In the genomic region with DNA sequence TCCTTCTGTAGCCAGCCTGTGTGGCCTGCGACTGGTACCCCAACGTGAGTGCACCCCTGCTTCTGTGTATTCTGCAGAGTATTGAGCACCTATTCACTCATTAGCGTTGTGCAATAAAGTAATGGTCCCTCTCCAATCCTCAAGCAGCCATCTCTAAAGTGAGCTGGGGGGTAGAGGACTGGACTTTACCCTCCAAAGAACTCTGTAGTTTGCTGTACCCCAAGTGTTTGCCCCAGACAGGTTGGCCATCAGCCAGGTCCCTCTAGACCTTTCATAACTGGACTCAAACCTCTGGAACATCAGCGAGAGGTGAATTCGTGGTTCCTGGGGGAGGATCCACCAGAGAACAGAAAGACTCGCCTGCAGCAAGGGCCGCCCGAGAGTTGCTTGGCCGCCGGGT, we compare ENCODE assay signal across 21 mouse cellular contexts. TPM values are rescaled to one million over a fixed set of nuclear protein-coding genes. Genes with fewer than 3 reads are reported as not detected.
"Had no signal": no experiment of that assay in that cellular context is flagged by ENCODE, and none has a peak within 500 bp of the region (broad histone marks: within the 10 kb centered on the region; RNA-seq: fewer than 3 reads in every experiment).

No protein-coding gene starts in this region.

- H3K4me1 ChIP-seq: hindbrain, embryonic 15.5 days; midbrain, embryonic 12.5 days; midbrain, embryonic 15.5 days; neural tube, embryonic 12.5 days; neural tube, embryonic 15.5 days had no signal

- ATAC-seq: intestine, postnatal 0 days; lung, postnatal 0 days; midbrain, embryonic 15.5 days had no signal

- H3K4me2 ChIP-seq: hindbrain, embryonic 15.5 days; lung, embryonic 14.5 days; midbrain, embryonic 12.5 days; midbrain, embryonic 15.5 days; neural tube, embryonic 12.5 days; neural tube, embryonic 15.5 days had no signal

- H3K9ac ChIP-seq: hindbrain, embryonic 15.5 days; liver, embryonic 14.5 days; lung, embryonic 14.5 days; midbrain, embryonic 12.5 days; midbrain, embryonic 15.5 days; neural tube, embryonic 12.5 days; neural tube, embryonic 15.5 days had no signal

- H3K27me3 ChIP-seq: hindbrain, embryonic 15.5 days; midbrain, embryonic 12.5 days; midbrain, embryonic 15.5 days; neural tube, embryonic 12.5 days; neural tube, embryonic 15.5 days had no signal

- H3K9me3 ChIP-seq: hindbrain, embryonic 15.5 days; midbrain, embryonic 12.5 days; midbrain, embryonic 15.5 days; neural tube, embryonic 12.5 days; neural tube, embryonic 15.5 days had no signal

- H3K27ac ChIP-seq: hindbrain, embryonic 15.5 days; left cerebral cortex, adult 2 months; liver, embryonic 14.5 days; macrophage; midbrain, embryonic 12.5 days; midbrain, embryonic 15.5 days; neural tube, embryonic 12.5 days; neural tube, embryonic 15.5 days; stomach, postnatal 0 days had no signal

- DNase-seq: layer of hippocampus, postnatal 36 days; left cerebral cortex, postnatal 4 days; lung, embryonic 14.5 days; right cerebral cortex, adult 18-20 months; right cerebral cortex, postnatal 14 days; right cerebral cortex, postnatal 4 days; thymus, adult 2 months; thymus, postnatal 14 days; thymus, postnatal 4 days had no signal

- H3K4me3 ChIP-seq: hindbrain, embryonic 15.5 days; left cerebral cortex, adult 2 months; midbrain, embryonic 12.5 days; midbrain, embryonic 15.5 days; neural tube, embryonic 12.5 days; neural tube, embryonic 15.5 days had no signal

RNA-seq across cellular contexts. Expression of gene Gcnt7, which starts 5.9 kb away (rescaled TPM):
- polyA plus RNA-seq: macrophage; thymus, adult 2 months had no signal

RNA-seq across cellular contexts. Expression of gene Fam209, which starts 19.9 kb away (rescaled TPM):
- polyA plus RNA-seq: hindbrain, embryonic 15.5 days; intestine, embryonic 14.5 days; intestine, postnatal 0 days; midbrain, embryonic 15.5 days; neural tube, embryonic 12.5 days; neural tube, embryonic 15.5 days had no signal
